Mouse (Mus musculus): ENCODE data around the gene Clybl. TPM values are rescaled to one million over a fixed set of nuclear protein-coding genes. Genes with fewer than 3 reads are reported as not detected.

The Clybl gene
- polyA plus RNA-seq, 1 experiment = 30.9 TPM

DNA sequence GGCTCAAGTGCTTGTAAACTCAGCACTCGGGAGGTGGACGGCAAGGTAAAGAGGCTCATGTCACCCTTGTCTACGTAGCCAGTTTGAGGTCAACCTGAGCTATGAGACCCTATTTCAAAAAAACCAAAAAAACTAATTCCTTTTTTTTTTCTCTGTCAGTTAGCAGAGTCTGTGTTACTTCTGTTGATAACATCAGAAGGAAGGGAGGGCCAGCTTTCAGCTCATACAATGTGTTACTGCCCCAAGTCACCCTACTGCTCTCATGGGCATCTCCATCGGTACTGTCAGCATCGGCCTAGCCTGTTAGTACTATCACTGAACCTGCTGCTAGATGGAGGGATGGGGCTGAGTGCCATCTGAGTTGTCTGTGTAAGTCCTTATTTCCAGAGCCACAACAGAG lies 102.5 kb downstream of the Clybl start:
- no peak overlapping the region for H3K4me2 ChIP-seq (ENCODE audit: low read depth)
- TF ChIP-seq POLR2A (IDR thresholded peaks at IDR 0.05; ENCODE audit: insufficient read length, low read depth) (no peak), MYOG (IDR thresholded peaks at IDR 0.05; ENCODE audit: control insufficient read depth in 1 of 3, insufficient read depth in 1 of 3, insufficient read length in 2 of 3, low read depth in 2 of 3) (no peak), MAX (IDR thresholded peaks at IDR 0.05; ENCODE audit: low read depth) (no peak), SRF (IDR thresholded peaks at IDR 0.05; ENCODE audit: control insufficient read depth, insufficient read length, low read depth) (no peak), REST (IDR thresholded peaks at IDR 0.05; ENCODE audit: insufficient read depth, insufficient read length) (no peak)
- peaks cover 7% of the 10 kb centered on the region for H3K27me3 ChIP-seq (ENCODE audit: control insufficient read depth, insufficient read depth, insufficient read length)
- H3K79me2 ChIP-seq (ENCODE audit: control insufficient read depth, insufficient read depth) = no peaks in the 10 kb centered on the region
- H3ac ChIP-seq (ENCODE audit: control insufficient read depth, insufficient read length) = no peak overlapping the region
- H3K4me3 ChIP-seq = no peak overlapping the region
- no peaks in the 10 kb centered on the region for H3K36me3 ChIP-seq (ENCODE audit: control insufficient read depth, insufficient read depth)

DNA sequence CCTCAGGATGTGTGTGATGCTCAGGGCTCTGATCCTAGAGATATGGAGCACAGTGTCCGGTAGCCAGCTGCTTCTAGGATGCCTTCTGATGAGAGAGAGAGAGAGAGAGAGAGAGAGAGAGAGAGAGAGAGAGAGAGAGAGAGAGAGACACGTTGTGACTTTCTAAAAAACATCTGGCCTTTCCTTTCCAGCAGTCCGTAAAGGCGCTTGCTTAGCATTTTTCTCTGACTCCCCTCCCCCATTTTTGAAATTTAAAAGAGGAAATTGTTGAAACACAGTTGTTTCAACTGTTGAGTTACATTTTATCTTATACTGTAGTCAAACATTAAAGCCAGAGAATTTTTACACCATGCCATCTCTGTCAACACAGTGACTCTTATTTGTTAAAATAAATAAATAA lies 114.9 kb downstream of the Clybl start:
- H3K79me2 ChIP-seq (ENCODE audit: control insufficient read depth, insufficient read depth) = no peaks in the 10 kb centered on the region
- H3K4me2 ChIP-seq (ENCODE audit: low read depth) = no peak overlapping the region
- H3K36me3 ChIP-seq (ENCODE audit: control insufficient read depth, insufficient read depth) = no peaks in the 10 kb centered on the region
- no peak overlapping the region for H3K4me3 ChIP-seq
- no peak for TF ChIP-seq TCF3 (IDR thresholded peaks at IDR 0.05; ENCODE audit: insufficient read length, low read depth)
- no peak for TF ChIP-seq MYOD1 (IDR thresholded peaks at IDR 0.05; ENCODE audit: control insufficient read depth in 1 of 3, insufficient read length in 2 of 3, low read depth in 2 of 3)
- TF ChIP-seq POLR2AphosphoS2 (IDR thresholded peaks at IDR 0.05; ENCODE audit: insufficient read length, low read depth) = no peak
- no peak for TF ChIP-seq MYOG (IDR thresholded peaks at IDR 0.05; ENCODE audit: control insufficient read depth in 1 of 3, insufficient read depth in 1 of 3, insufficient read length in 2 of 3, low read depth in 2 of 3)
- no peak for TF ChIP-seq CEBPB (IDR thresholded peaks at IDR 0.05; ENCODE audit: insufficient read depth, poor library complexity, severe bottlenecking)
- no peak for TF ChIP-seq POLR2A (IDR thresholded peaks at IDR 0.05; ENCODE audit: insufficient read length, low read depth)
- TF ChIP-seq SRF (IDR thresholded peaks at IDR 0.05; ENCODE audit: control insufficient read depth, insufficient read length, low read depth) = no peak
- TF ChIP-seq MAX (IDR thresholded peaks at IDR 0.05; ENCODE audit: low read depth) = no peak
- TF ChIP-seq E2F4 (IDR thresholded peaks at IDR 0.05; ENCODE audit: insufficient read depth) = no peak
- TF ChIP-seq REST (IDR thresholded peaks at IDR 0.05; ENCODE audit: insufficient read depth, insufficient read length) = no peak
- TF ChIP-seq USF1 (IDR thresholded peaks at IDR 0.05; ENCODE audit: low read depth) = no peak
- no peak overlapping the region for H3ac ChIP-seq (ENCODE audit: control insufficient read depth, insufficient read length)
- no peaks in the 10 kb centered on the region for H3K27me3 ChIP-seq (ENCODE audit: control insufficient read depth, insufficient read depth, insufficient read length)

- no peaks in the 10 kb centered on the region for H3K79me2 ChIP-seq (ENCODE audit: control insufficient read depth, insufficient read depth)
- no peak overlapping the region for H3K4me2 ChIP-seq (ENCODE audit: low read depth)
- no peaks in the 10 kb centered on the region for H3K36me3 ChIP-seq (ENCODE audit: control insufficient read depth, insufficient read depth)
- no peaks in the 10 kb centered on the region for H3K27me3 ChIP-seq (ENCODE audit: control insufficient read depth, insufficient read depth, insufficient read length)
- H3ac ChIP-seq (ENCODE audit: control insufficient read depth, insufficient read length) = no peak overlapping the region
- no peak overlapping the region for H3K4me3 ChIP-seq
- TF ChIP-seq TCF3 (IDR thresholded peaks at IDR 0.05; ENCODE audit: insufficient read length, low read depth) = no peak
Observed at GRCm38 (mm10) chr14:122296864-122297263, 115.4 kb downstream of the Clybl start.

- no peak for TF ChIP-seq POLR2AphosphoS2 (IDR thresholded peaks at IDR 0.05; ENCODE audit: insufficient read length, low read depth)
- no peak for TF ChIP-seq REST (IDR thresholded peaks at IDR 0.05; ENCODE audit: insufficient read depth, insufficient read length)
- no peak for TF ChIP-seq SRF (IDR thresholded peaks at IDR 0.05; ENCODE audit: control insufficient read depth, insufficient read length, low read depth)
- no peak for TF ChIP-seq E2F4 (IDR thresholded peaks at IDR 0.05; ENCODE audit: insufficient read depth)
- TF ChIP-seq MAX (IDR thresholded peaks at IDR 0.05; ENCODE audit: low read depth) = no peak
- TF ChIP-seq USF1 (IDR thresholded peaks at IDR 0.05; ENCODE audit: low read depth) = no peak
- no peak for TF ChIP-seq TCF12 (IDR thresholded peaks at IDR 0.05; ENCODE audit: insufficient read depth, poor library complexity, severe bottlenecking)
- TF ChIP-seq MYOD1 (IDR thresholded peaks at IDR 0.05; ENCODE audit: control insufficient read depth in 1 of 3, insufficient read length in 2 of 3, low read depth in 2 of 3) = no peak
- no peak for TF ChIP-seq POLR2A (IDR thresholded peaks at IDR 0.05; ENCODE audit: insufficient read length, low read depth)
- no peak for TF ChIP-seq CEBPB (IDR thresholded peaks at IDR 0.05; ENCODE audit: insufficient read depth, poor library complexity, severe bottlenecking)
- no peak for TF ChIP-seq TCF3 (IDR thresholded peaks at IDR 0.05; ENCODE audit: insufficient read length, low read depth)
- no peaks in the 10 kb centered on the region for H3K36me3 ChIP-seq (ENCODE audit: control insufficient read depth, insufficient read depth)
- no peaks in the 10 kb centered on the region for H3K27me3 ChIP-seq (ENCODE audit: control insufficient read depth, insufficient read depth, insufficient read length)
- H3K79me2 ChIP-seq (ENCODE audit: control insufficient read depth, insufficient read depth) = no peaks in the 10 kb centered on the region
- H3ac ChIP-seq (ENCODE audit: control insufficient read depth, insufficient read length) = no peak overlapping the region
- no peak overlapping the region for H3K4me3 ChIP-seq
- no peak overlapping the region for H3K4me2 ChIP-seq (ENCODE audit: low read depth)
Observed at GRCm38 (mm10) chr14:122297386-122298109, 116.0 kb downstream of the Clybl start.

DNA sequence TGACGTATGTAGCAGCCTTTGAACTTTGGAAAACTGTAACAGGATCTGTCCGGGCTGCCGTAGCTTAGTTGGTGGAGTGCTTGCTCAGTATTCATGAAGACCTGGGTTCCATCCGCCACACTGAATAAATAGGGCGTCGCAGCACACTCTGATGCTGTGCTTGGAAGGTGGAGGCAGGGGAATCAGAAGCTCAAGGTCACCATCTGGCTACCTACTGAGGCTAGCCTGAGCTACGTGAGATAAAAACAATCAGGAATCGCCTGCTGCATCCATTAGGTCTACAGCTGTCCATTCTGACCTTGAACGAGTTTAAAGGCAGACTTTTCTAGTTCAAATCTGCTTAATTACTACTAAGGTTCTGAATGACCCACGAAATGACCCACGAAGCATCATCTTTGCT lies 118.8 kb downstream of the Clybl start:
- Histone ChIP-seq H3K27me3 (ENCODE audit: control insufficient read depth, insufficient read depth, insufficient read length) (no peaks in the 10 kb centered on the region), H3K4me3 (no peak overlapping the region), H3K79me2 (ENCODE audit: control insufficient read depth, insufficient read depth) (no peaks in the 10 kb centered on the region), H3ac (ENCODE audit: control insufficient read depth, insufficient read length) (no peak overlapping the region), H3K4me2 (ENCODE audit: low read depth) (no peak overlapping the region), H3K36me3 (ENCODE audit: control insufficient read depth, insufficient read depth) (no peaks in the 10 kb centered on the region)
- no peak for TF ChIP-seq MYOD1 (IDR thresholded peaks at IDR 0.05; ENCODE audit: control insufficient read depth in 1 of 3, insufficient read length in 2 of 3, low read depth in 2 of 3)
- TF ChIP-seq CEBPB (IDR thresholded peaks at IDR 0.05; ENCODE audit: insufficient read depth, poor library complexity, severe bottlenecking) = no peak
- no peak for TF ChIP-seq E2F4 (IDR thresholded peaks at IDR 0.05; ENCODE audit: insufficient read depth)
- TF ChIP-seq USF1 (IDR thresholded peaks at IDR 0.05; ENCODE audit: low read depth) = no peak
- no peak for TF ChIP-seq POLR2A (IDR thresholded peaks at IDR 0.05; ENCODE audit: insufficient read length, low read depth)
- TF ChIP-seq TCF3 (IDR thresholded peaks at IDR 0.05; ENCODE audit: insufficient read length, low read depth) = no peak
- TF ChIP-seq TCF12 (IDR thresholded peaks at IDR 0.05; ENCODE audit: insufficient read depth, poor library complexity, severe bottlenecking) = no peak
- TF ChIP-seq SRF (IDR thresholded peaks at IDR 0.05; ENCODE audit: control insufficient read depth, insufficient read length, low read depth) = no peak
- TF ChIP-seq MAX (IDR thresholded peaks at IDR 0.05; ENCODE audit: low read depth) = no peak
- TF ChIP-seq MYOG (IDR thresholded peaks at IDR 0.05; ENCODE audit: control insufficient read depth in 1 of 3, insufficient read depth in 1 of 3, insufficient read length in 2 of 3, low read depth in 2 of 3) = no peak
- no peak for TF ChIP-seq REST (IDR thresholded peaks at IDR 0.05; ENCODE audit: insufficient read depth, insufficient read length)
- TF ChIP-seq POLR2AphosphoS2 (IDR thresholded peaks at IDR 0.05; ENCODE audit: insufficient read length, low read depth) = no peak
